Mouse (Mus musculus) liver, postnatal 0 days (tissue): Measurements from ENCODE around the gene Tfap2c.

Source experiments
- CTCF ChIP-seq: sonication (generic); IDR thresholded peaks from 2 replicates; pipeline ENCODE4 v1.5.1; 2016; ENCODE audit warnings: antibody characterized with exemption, low read depth
- EP300 ChIP-seq: IDR thresholded peaks from 2 replicates; pipeline ENCODE4 v1.6.1; 2016; ENCODE audit warnings: antibody characterized with exemption, low read depth, mild to moderate bottlenecking

- TF ChIP-seq CTCF (no peak), EP300 (no peak)
Measured at GRCm38 (mm10) chr2:172567835-172568234, 18.4 kb downstream of the Tfap2c start.
